Mouse (Mus musculus): ENCODE results near the gene Celf6. TPM values are rescaled to one million over a fixed set of nuclear protein-coding genes. Genes with fewer than 3 reads are reported as not detected.

Celf6 gene
- polyA plus RNA-seq, 1 experiment from 2014 or later, result 0.34 TPM

GRCm38 (mm10) chr9:59551620-59552031 lies 26.1 kb upstream of the Celf6 start:
- H3K36me3 ChIP-seq (ENCODE audit: control insufficient read depth, insufficient read depth, low read length), result peaks cover 23% of the 10 kb centered on the region
- 0 out of 4 replicates have a peak overlapping the region, but pooled peaks of 1 of the 2 experiments have one; percentile 37 for H3K27ac ChIP-seq (replicated peaks in 1 of 2; ENCODE audit: control insufficient read depth in 1 of 2, insufficient read depth in 1 of 2, low read depth in 2 of 2, low read length in 2 of 2)
- no peaks in the 10 kb centered on the region for H3K9me3 ChIP-seq (ENCODE audit: control insufficient read depth, low read length)
- WGBS, result 47% methylated on average over 3 of the region's 3 CpGs
- H3K4me1 ChIP-seq (ENCODE audit: control insufficient read depth in 2 of 2, insufficient read depth in 2 of 2, low read length in 2 of 2), result peaks cover 9 to 17% of the 10 kb centered on the region in 2 experiments; a peak in 3 of 4 replicates
- H3K4me2 ChIP-seq (ENCODE audit: low read length), result no peak overlapping the region
- peak; percentile 31 for ATAC-seq (ENCODE audit: insufficient number of reproducible peaks, insufficient read depth, low FRiP score, low read depth)
- no peaks in the 10 kb centered on the region for H3K27me3 ChIP-seq (ENCODE audit: control insufficient read depth, insufficient read depth, low read length)
- H3K9ac ChIP-seq (ENCODE audit: low read length), result no peak overlapping the region
- no peak overlapping the region for H3K4me3 ChIP-seq (ENCODE audit: control insufficient read depth in 1 of 2, insufficient read depth in 1 of 2, low read depth in 1 of 2, low read length in 2 of 2)

- H3K27me3 ChIP-seq (ENCODE audit: control insufficient read depth, insufficient read depth, low read length), result no peaks in the 10 kb centered on the region
- no peak overlapping the region for H3K4me2 ChIP-seq (ENCODE audit: low read length)
- H3K36me3 ChIP-seq (ENCODE audit: control insufficient read depth, insufficient read depth, low read length), result peaks cover 30% of the 10 kb centered on the region
- H3K4me3 ChIP-seq (ENCODE audit: control insufficient read depth in 1 of 2, insufficient read depth in 1 of 2, low read depth in 1 of 2, low read length in 2 of 2), result no peak overlapping the region
- H3K9me3 ChIP-seq (ENCODE audit: control insufficient read depth, low read length), result no peaks in the 10 kb centered on the region
- H3K9ac ChIP-seq (ENCODE audit: low read length), result no peak overlapping the region
- ATAC-seq (ENCODE audit: insufficient number of reproducible peaks, insufficient read depth, low FRiP score, low read depth), result no peak
- H3K4me1 ChIP-seq (ENCODE audit: control insufficient read depth in 2 of 2, insufficient read depth in 2 of 2, low read length in 2 of 2), result peaks cover 9 to 17% of the 10 kb centered on the region in 2 experiments; a peak in 3 of 4 replicates
- 84% methylated on average over 5 of the region's 5 CpGs for WGBS
- H3K27ac ChIP-seq (replicated peaks in 1 of 2; ENCODE audit: control insufficient read depth in 1 of 2, insufficient read depth in 1 of 2, low read depth in 2 of 2, low read length in 2 of 2), result no peak overlapping the region
These were observed 25.1 kb upstream of the Celf6 start for GRCm38 (mm10) chr9:59552610-59553009.

DNA sequence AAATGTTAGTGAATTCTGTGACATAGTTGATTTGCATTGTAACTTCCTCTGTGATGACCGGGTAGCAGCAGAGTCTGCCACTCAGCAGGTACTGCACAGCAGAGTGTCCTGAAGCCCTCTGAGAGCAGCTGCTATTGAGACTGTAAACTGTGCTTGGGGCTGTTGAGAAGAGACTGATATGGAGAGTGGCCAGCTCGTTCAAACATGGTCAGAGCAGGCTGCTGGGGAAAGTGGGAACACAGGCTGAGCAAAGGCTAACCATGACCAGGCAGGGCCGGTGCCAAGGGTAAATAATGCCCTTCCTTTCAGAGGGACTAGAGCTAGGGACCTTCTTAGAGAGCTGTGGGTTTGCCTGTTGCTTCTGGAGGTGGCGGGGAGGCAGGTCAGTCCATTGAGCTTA lies 24.0 kb upstream of the Celf6 start:
- Histone ChIP-seq H3K4me1 (ENCODE audit: control insufficient read depth in 2 of 2, insufficient read depth in 2 of 2, low read length in 2 of 2) (peaks cover 9 to 17% of the 10 kb centered on the region in 2 experiments; a peak in 3 of 4 replicates), H3K9ac (ENCODE audit: low read length) (no peak overlapping the region), H3K4me3 (ENCODE audit: control insufficient read depth in 1 of 2, insufficient read depth in 1 of 2, low read depth in 1 of 2, low read length in 2 of 2) (no peak overlapping the region), H3K36me3 (ENCODE audit: control insufficient read depth, insufficient read depth, low read length) (peaks cover 41% of the 10 kb centered on the region), H3K27me3 (ENCODE audit: control insufficient read depth, insufficient read depth, low read length) (no peaks in the 10 kb centered on the region), H3K4me2 (ENCODE audit: low read length) (no peak overlapping the region), H3K27ac (replicated peaks in 1 of 2; ENCODE audit: control insufficient read depth in 1 of 2, insufficient read depth in 1 of 2, low read depth in 2 of 2, low read length in 2 of 2) (no peak overlapping the region), H3K9me3 (ENCODE audit: control insufficient read depth, low read length) (no peaks in the 10 kb centered on the region)
- ATAC-seq (ENCODE audit: insufficient number of reproducible peaks, insufficient read depth, low FRiP score, low read depth), result no peak
- 55% methylated on average over 4 of the region's 4 CpGs for WGBS

GRCm38 (mm10) chr9:59565600-59565999 lies 12.1 kb upstream of the Celf6 start:
- Histone ChIP-seq H3K27ac (replicated peaks in 1 of 2; ENCODE audit: control insufficient read depth in 1 of 2, insufficient read depth in 1 of 2, low read depth in 2 of 2, low read length in 2 of 2) (no peak overlapping the region), H3K4me2 (ENCODE audit: low read length) (no peak overlapping the region), H3K9ac (ENCODE audit: low read length) (no peak overlapping the region), H3K36me3 (ENCODE audit: control insufficient read depth, insufficient read depth, low read length) (peaks cover 44% of the 10 kb centered on the region), H3K4me3 (ENCODE audit: control insufficient read depth in 1 of 2, insufficient read depth in 1 of 2, low read depth in 1 of 2, low read length in 2 of 2) (no peak overlapping the region), H3K27me3 (ENCODE audit: control insufficient read depth, insufficient read depth, low read length) (0 out of 2 replicates have a peak, but pooled peaks cover 5% of the 10 kb centered on the region), H3K4me1 (ENCODE audit: control insufficient read depth in 2 of 2, insufficient read depth in 2 of 2, low read length in 2 of 2) (no peaks in the 10 kb centered on the region), H3K9me3 (ENCODE audit: control insufficient read depth, low read length) (no peaks in the 10 kb centered on the region)
- ATAC-seq (ENCODE audit: insufficient number of reproducible peaks, insufficient read depth, low FRiP score, low read depth), result no peak
- WGBS, result 18% methylated on average over 4 of the region's 4 CpGs

- no peaks in the 10 kb centered on the region for H3K4me1 ChIP-seq (ENCODE audit: control insufficient read depth in 2 of 2, insufficient read depth in 2 of 2, low read length in 2 of 2)
- no peak overlapping the region for H3K4me3 ChIP-seq (ENCODE audit: control insufficient read depth in 1 of 2, insufficient read depth in 1 of 2, low read depth in 1 of 2, low read length in 2 of 2)
- H3K4me2 ChIP-seq (ENCODE audit: low read length), result no peak overlapping the region
- H3K27ac ChIP-seq (replicated peaks in 1 of 2; ENCODE audit: control insufficient read depth in 1 of 2, insufficient read depth in 1 of 2, low read depth in 2 of 2, low read length in 2 of 2), result no peak overlapping the region
- 0 out of 2 replicates have a peak, but pooled peaks cover 5% of the 10 kb centered on the region for H3K27me3 ChIP-seq (ENCODE audit: control insufficient read depth, insufficient read depth, low read length)
- peaks cover 29% of the 10 kb centered on the region for H3K36me3 ChIP-seq (ENCODE audit: control insufficient read depth, insufficient read depth, low read length)
- whole genome bisulfite sequencing, result 24% methylated on average over 6 of the region's 6 CpGs
- ATAC-seq (ENCODE audit: insufficient number of reproducible peaks, insufficient read depth, low FRiP score, low read depth), result peak; percentile 45; the same call in 1 of the 2 replicates
- no peak overlapping the region for H3K9ac ChIP-seq (ENCODE audit: low read length)
- no peaks in the 10 kb centered on the region for H3K9me3 ChIP-seq (ENCODE audit: control insufficient read depth, low read length)
These were observed 10.6 kb upstream of the Celf6 start for GRCm38 (mm10) chr9:59567111-59567510.

DNA sequence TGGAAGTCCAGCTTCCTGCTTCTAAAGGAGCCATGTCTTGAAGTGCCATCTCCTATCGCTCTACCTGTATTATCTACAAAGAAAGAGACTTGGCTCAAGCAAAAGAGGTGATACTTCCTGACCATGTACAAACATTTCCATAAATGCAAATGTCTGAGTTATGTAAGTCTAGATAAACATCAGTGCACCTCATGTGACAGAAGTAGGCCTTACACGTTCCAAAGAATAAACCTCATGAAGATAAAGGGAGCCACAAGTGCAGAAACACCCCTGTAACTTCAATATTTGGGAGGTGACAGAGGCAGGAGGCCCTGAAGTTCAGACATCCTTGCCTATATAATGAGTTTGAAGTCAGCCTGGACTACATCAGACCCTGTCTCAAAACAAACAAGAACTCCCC lies 5.9 kb upstream of the Celf6 start:
- Histone ChIP-seq H3K36me3 (ENCODE audit: control insufficient read depth, insufficient read depth, low read length) (no peaks in the 10 kb centered on the region), H3K4me3 (ENCODE audit: control insufficient read depth in 1 of 2, insufficient read depth in 1 of 2, low read depth in 1 of 2, low read length in 2 of 2) (no peak overlapping the region), H3K9me3 (ENCODE audit: control insufficient read depth, low read length) (no peaks in the 10 kb centered on the region), H3K4me1 (ENCODE audit: control insufficient read depth in 2 of 2, insufficient read depth in 2 of 2, low read length in 2 of 2) (no peaks in the 10 kb centered on the region), H3K4me2 (ENCODE audit: low read length) (no peak overlapping the region), H3K9ac (ENCODE audit: low read length) (no peak overlapping the region), H3K27me3 (ENCODE audit: control insufficient read depth, insufficient read depth, low read length) (peaks cover 15% of the 10 kb centered on the region; the same call in 1 of the 2 replicates), H3K27ac (replicated peaks in 1 of 2; ENCODE audit: control insufficient read depth in 1 of 2, insufficient read depth in 1 of 2, low read depth in 2 of 2, low read length in 2 of 2) (no peak overlapping the region)
- no peak for ATAC-seq (ENCODE audit: insufficient number of reproducible peaks, insufficient read depth, low FRiP score, low read depth)
- 64% methylated on average over 2 of the region's 2 CpGs for WGBS

- Histone ChIP-seq H3K27me3 (ENCODE audit: control insufficient read depth, insufficient read depth, low read length) (peaks cover 30% of the 10 kb centered on the region), H3K9ac (ENCODE audit: low read length) (no peak overlapping the region)
These were observed 316 bp upstream of the Celf6 start for GRCm38 (mm10) chr9:59577401-59577800.

DNA sequence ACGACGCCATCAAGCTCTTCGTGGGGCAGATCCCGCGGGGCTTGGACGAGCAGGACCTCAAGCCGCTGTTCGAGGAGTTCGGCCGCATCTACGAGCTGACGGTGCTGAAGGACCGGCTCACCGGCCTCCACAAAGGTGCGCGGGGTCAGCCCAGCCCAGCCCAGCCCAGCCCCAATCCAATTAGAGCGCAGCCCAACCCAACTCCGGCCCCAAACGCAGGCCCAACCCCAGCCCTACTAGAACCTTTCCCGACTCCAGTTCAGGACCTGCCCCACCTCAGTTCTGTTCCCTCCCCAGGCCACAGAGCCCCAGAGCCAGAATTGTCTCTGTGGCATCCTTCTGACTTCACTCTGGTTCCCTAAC lies 769 bp downstream of the Celf6 start:
- peaks cover 4 to 12% of the 10 kb centered on the region in 2 experiments; a peak in 2 of 4 replicates for H3K4me1 ChIP-seq (ENCODE audit: control insufficient read depth in 2 of 2, insufficient read depth in 2 of 2, low read length in 2 of 2)
- H3K36me3 ChIP-seq (ENCODE audit: control insufficient read depth, insufficient read depth, low read length), result no peaks in the 10 kb centered on the region
- no peak overlapping the region for H3K9ac ChIP-seq (ENCODE audit: low read length)
- WGBS, result under 1% methylated on average over 20 of the region's 20 CpGs
- no peak; the same call in 1 of the 2 replicates for ATAC-seq (ENCODE audit: insufficient number of reproducible peaks, insufficient read depth, low FRiP score, low read depth)
- H3K4me2 ChIP-seq (ENCODE audit: low read length), result peak overlapping the region; percentile 75
- no peaks in the 10 kb centered on the region for H3K9me3 ChIP-seq (ENCODE audit: control insufficient read depth, low read length)
- peaks cover 36% of the 10 kb centered on the region for H3K27me3 ChIP-seq (ENCODE audit: control insufficient read depth, insufficient read depth, low read length)
- H3K4me3 ChIP-seq (ENCODE audit: control insufficient read depth in 1 of 2, insufficient read depth in 1 of 2, low read depth in 1 of 2, low read length in 2 of 2), result peak overlapping the region in 1 of 2 experiments; percentile 45; a peak in 1 of 4 replicates
- no peak overlapping the region for H3K27ac ChIP-seq (replicated peaks in 1 of 2; ENCODE audit: control insufficient read depth in 1 of 2, insufficient read depth in 1 of 2, low read depth in 2 of 2, low read length in 2 of 2)

More at GRCm38 (mm10) chr9:59577401-59577800, 316 bp upstream of the Celf6 start:
- H3K4me1 ChIP-seq (ENCODE audit: control insufficient read depth in 2 of 2, insufficient read depth in 2 of 2, low read length in 2 of 2), result peaks cover 4 to 12% of the 10 kb centered on the region in 2 experiments; a peak in 2 of 4 replicates
- no peak overlapping the region for H3K27ac ChIP-seq (replicated peaks in 1 of 2; ENCODE audit: control insufficient read depth in 1 of 2, insufficient read depth in 1 of 2, low read depth in 2 of 2, low read length in 2 of 2)
- H3K9me3 ChIP-seq (ENCODE audit: control insufficient read depth, low read length), result no peaks in the 10 kb centered on the region
- no peak for ATAC-seq (ENCODE audit: insufficient number of reproducible peaks, insufficient read depth, low FRiP score, low read depth)
- peak overlapping the region; percentile 43 to 45 for H3K4me3 ChIP-seq (ENCODE audit: control insufficient read depth in 1 of 2, insufficient read depth in 1 of 2, low read depth in 1 of 2, low read length in 2 of 2)
- 11% methylated on average over 13 of the region's 13 CpGs for WGBS
- H3K4me2 ChIP-seq (ENCODE audit: low read length), result peak overlapping the region; percentile 75
- no peaks in the 10 kb centered on the region for H3K36me3 ChIP-seq (ENCODE audit: control insufficient read depth, insufficient read depth, low read length)
